Mouse (Mus musculus): ENCODE measurements around the gene Ippk.
A peak's percentile ranks its signal among the peaks of the same experiment; 100 is the strongest.

Ippk gene

DNA sequence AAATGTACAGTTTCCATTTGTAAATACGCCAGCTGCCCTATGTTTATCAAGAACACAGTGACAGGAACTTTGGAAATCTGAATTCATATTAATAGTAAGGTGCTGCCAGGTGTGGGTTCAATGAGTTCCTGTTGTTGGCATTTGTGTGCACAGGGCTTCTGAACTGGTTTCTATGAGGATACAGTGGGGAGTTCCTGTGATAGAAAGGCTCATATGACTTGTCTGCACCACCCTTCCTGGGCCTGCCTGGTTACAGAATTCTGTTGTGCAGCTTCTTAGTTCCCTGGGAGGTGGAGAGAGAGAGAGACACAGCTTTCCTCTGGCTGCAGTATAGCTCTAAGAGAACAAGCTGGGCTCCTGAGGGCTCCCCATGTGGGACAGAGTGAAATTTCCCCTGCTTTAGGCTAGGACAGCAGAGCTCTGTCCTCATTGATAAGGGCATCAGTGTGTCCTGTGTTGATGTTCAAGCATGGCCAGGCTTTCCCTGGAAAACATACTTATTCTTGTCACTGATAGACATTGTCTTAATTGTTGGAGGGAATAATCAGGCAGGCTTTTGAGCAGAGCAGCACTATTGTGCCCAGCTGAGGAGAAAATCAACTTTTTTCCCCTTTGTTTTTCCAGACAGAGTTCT lies 7.1 kb downstream of the Ippk start:
- ATAC-seq (ENCODE audit: insufficient number of reproducible peaks, low FRiP score, low TSS enrichment) = no peak

GRCm38 (mm10) chr13:49430529-49430928 lies 9.5 kb downstream of the Ippk start:
- no peak for ATAC-seq (ENCODE audit: insufficient number of reproducible peaks, low FRiP score, low TSS enrichment)

DNA sequence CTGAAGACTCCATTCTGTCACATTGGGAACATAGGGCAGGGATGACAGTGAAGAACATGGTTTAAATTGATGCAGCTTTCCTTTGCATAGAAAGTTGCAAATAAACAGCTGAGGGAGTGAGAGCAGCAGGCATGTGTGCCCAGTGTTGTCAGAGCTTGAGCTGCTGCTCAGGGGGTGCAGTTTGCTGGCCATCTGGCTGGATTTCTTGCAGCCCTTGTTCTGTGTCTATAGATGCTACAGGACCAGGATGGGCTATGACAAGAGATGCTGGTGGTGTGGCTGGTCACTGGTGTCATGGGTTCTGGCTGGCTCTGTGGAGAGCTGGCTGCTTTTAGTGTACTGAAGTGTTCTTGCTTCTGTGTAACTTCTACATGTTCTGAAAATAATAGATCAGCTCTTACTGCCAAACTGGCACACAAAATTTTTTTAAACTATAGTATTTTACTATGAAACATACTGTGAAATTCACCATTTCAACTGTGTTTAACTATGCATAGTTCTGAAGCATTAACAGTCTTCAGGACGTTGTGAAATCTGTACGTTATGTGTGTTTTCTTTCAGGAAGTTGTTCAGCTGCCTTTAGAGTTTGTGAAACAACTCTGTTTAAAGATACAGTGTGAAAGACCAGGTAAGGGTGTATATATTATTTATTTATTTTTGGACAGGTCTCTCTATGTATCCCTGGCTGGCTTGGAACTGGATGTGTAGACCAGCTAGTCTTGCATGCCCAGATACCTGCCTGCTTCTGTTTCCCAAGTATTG lies 12.4 kb downstream of the Ippk start:
- no peak for ATAC-seq (ENCODE audit: insufficient number of reproducible peaks, low FRiP score, low TSS enrichment)

GRCm38 (mm10) chr13:49435745-49436144 lies 14.7 kb downstream of the Ippk start:
- ATAC-seq (ENCODE audit: insufficient number of reproducible peaks, low FRiP score, low TSS enrichment) = no peak

DNA sequence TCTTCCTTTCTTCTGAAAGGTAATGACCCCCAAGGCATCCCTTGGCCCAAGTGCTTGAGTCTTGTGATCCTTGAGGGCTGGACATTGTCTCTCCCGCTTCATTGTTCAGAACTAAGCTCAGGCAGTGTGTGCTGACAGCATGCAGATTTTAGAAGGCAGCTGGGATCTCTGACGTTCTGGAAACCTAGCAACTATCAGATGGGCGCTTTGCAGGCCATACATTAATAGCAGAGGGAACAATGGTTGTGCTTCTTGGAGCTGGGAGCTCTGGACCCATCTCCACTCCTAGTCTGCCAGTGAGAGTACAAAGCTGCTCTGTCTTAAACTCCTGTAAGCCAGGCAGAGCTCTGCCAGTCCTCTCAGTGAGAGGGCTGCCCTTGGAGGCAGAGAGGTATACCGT lies 15.1 kb downstream of the Ippk start:
- ATAC-seq (ENCODE audit: insufficient number of reproducible peaks, low FRiP score, low TSS enrichment) = no peak

DNA sequence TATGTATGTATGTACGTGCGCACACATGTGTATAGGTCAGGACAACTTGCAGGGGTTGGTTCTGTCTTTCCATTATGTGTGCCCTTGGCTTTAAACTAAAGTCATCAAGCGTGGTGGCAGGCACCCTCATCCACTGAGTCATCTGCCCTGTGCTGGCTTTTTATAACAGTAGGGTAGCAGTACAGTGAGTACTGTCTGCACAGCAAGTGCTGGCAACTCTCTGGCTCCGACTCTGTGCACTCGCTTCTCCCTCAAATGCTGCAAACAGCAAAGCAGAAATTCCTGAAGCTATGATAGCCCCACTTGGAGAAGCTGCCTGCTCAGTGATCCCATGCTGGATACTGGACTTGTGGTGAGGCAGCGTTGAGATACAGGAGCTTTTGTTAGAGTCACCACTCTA lies 23.4 kb downstream of the Ippk start:
- ATAC-seq (ENCODE audit: insufficient number of reproducible peaks, low FRiP score, low TSS enrichment) = no peak

- peak; percentile 90 for ATAC-seq (ENCODE audit: insufficient number of reproducible peaks, low FRiP score, low TSS enrichment)
Measured at GRCm38 (mm10) chr13:49449318-49449749, 28.3 kb downstream of the Ippk start.

GRCm38 (mm10) chr13:49460276-49460675 lies 39.2 kb downstream of the Ippk start:
- no peak for ATAC-seq (ENCODE audit: insufficient number of reproducible peaks, low FRiP score, low TSS enrichment)

- ATAC-seq (ENCODE audit: insufficient number of reproducible peaks, low FRiP score, low TSS enrichment) = no peak
Measured at GRCm38 (mm10) chr13:49460692-49461414, 39.8 kb downstream of the Ippk start.

GRCm38 (mm10) chr13:49461458-49462132 lies 40.5 kb downstream of the Ippk start:
- ATAC-seq (ENCODE audit: insufficient number of reproducible peaks, low FRiP score, low TSS enrichment) = no peak

DNA sequence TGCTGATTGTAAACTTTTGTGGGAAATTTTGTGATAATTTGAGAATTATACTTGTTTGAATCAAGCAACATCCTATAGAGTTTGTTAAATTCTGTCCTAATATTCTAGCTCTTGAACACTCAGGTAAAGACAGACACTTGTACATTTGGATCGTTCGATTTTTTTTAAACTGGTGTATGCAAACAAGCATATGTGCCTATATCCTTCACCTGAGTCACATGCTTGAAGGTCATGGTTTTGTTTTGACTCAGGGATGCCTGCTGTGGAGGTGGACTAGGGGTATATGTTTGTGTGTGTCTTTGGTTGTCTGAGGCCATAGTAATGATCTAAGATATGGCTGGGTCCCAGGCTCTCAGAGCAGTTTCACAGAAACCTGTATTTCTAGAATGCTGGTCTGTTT lies 41.9 kb downstream of the Ippk start:
- ATAC-seq (ENCODE audit: insufficient number of reproducible peaks, low FRiP score, low TSS enrichment) = no peak

DNA sequence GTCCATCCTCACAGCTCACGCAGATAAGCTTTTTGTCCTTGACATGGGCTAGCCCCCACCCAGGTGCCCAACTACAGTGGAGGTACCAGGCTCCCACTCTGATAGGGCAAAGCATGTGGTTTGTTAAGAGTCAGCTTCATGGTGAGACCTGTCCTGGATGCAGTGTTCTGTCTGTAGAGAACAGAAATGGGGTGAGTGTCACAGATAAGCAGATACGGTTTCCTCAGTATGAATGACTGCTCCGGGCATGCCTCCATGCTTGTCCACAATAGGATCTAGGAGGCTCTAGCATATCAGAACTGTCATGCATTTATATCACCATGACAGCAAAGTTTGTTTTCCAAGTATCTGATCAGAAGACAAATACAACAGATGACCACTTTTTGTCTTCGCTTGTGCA lies 44.8 kb downstream of the Ippk start:
- ATAC-seq (ENCODE audit: insufficient number of reproducible peaks, low FRiP score, low TSS enrichment) = no peak

- no peak for ATAC-seq (ENCODE audit: insufficient number of reproducible peaks, low FRiP score, low TSS enrichment)
Measured at GRCm38 (mm10) chr13:49466393-49467075, 45.5 kb downstream of the Ippk start.

DNA sequence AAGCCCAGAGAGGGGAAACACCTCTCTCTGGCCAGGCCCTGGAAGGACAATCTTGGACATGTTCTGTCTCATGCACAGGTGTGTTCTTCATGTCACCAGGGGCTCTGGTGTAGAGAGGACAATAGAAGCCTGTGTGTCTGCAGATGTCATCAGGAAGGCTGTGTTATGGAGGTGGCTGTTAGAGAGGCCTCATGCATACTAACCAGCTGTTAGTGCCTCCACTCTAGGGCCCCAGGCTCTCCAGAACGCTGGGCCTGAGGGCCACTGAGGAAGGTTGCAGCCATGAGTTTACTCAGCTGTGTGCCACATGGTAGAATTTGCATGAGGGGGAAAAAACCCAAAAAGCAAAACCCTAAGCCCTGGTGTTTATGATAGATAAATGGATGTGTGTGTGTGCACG lies 46.5 kb downstream of the Ippk start:
- ATAC-seq (ENCODE audit: insufficient number of reproducible peaks, low FRiP score, low TSS enrichment) = no peak

GRCm38 (mm10) chr13:49469002-49469401 lies 48.0 kb downstream of the Ippk start:
- ATAC-seq (ENCODE audit: insufficient number of reproducible peaks, low FRiP score, low TSS enrichment) = no peak

DNA sequence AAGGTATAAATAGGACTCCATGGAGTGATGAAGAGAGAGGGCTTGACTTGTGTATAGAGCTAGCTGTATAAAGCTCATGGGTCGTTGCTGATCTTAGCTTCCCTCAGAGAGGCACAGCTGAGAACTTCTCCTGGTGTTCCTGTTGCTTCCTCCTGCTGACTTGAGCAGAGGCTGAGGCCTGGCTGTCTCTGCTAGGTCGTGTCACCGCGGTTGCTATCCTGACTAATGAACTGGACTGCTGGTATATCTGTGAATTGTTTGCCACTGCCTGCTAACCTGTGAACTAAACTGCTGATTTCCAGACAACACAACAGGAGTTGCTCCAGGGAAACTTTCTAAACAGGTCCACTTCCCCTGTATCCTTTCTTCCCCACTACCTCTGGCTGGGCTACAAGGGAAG lies 49.3 kb downstream of the Ippk start:
- no peak for ATAC-seq (ENCODE audit: insufficient number of reproducible peaks, low FRiP score, low TSS enrichment)

- no peak for ATAC-seq (ENCODE audit: insufficient number of reproducible peaks, low FRiP score, low TSS enrichment)
Measured at GRCm38 (mm10) chr13:49470806-49471205, 49.8 kb downstream of the Ippk start.

GRCm38 (mm10) chr13:49471981-49472675 lies 51.1 kb downstream of the Ippk start:
- ATAC-seq (ENCODE audit: insufficient number of reproducible peaks, low FRiP score, low TSS enrichment) = no peak

DNA sequence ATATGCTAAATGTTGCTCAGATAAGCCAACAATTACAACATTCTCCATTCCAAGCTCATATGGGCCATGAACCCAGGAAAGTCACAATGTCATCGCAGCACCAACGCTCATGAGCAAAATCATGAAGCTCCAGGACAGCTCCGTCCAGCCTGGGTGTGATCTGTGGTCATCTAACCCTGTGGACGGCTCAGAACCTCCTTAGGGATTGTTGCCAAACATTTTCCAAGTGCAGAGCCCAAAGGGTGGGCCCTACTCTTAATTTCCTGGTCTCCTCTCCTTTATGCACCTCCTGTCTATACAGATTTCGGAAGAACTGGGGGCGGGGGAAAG lies 51.6 kb downstream of the Ippk start:
- no peak for ATAC-seq (ENCODE audit: insufficient number of reproducible peaks, low FRiP score, low TSS enrichment)

DNA sequence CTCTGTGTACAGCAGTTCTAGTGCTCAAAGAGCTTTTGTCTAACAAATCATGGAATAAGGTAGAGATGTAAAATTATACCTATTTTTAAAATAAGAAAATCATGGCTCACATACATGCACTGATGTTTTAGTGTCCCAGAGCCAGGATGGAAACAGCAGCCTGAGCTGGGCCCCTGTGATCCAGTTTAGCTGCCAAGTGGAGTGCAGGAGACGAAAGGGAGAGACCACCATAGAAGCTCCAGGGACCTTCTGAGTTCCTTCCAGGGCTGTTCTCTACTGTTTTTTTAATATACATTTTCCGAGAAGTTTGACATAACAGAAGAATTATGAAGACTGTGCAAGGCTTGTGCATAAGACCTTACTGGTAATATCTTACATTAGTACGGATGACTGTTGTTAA lies 56.8 kb downstream of the Ippk start:
- ATAC-seq (ENCODE audit: insufficient number of reproducible peaks, low FRiP score, low TSS enrichment) = no peak
